14 mouse cellular contexts compared by ENCODE assay signal in genomic region chr3:55213785-55214184, GRCm38 (mm10). TPM values are rescaled to one million over a fixed set of nuclear protein-coding genes. Genes with fewer than 3 reads are reported as not detected.
DNase-seq lines count a peak whose midpoint lies in the region; ATAC-seq and TF ChIP-seq lines count a peak whose summit lies in the region.
"Had no signal": no experiment of that assay in that cellular context is flagged by ENCODE, and none has a peak within 500 bp of the region (broad histone marks: within the 10 kb centered on the region; RNA-seq: fewer than 3 reads in every experiment).

No protein-coding gene starts in this region.

- no peaks in the 10 kb centered on the region for H3K27me3 ChIP-seq in heart, embryonic 13.5 days (replicated peaks)
- no peaks in the 10 kb centered on the region for H3K27me3 ChIP-seq in heart, embryonic 10.5 days (ENCODE audit: insufficient read depth, poor library complexity, severe bottlenecking)
- H3K27me3 ChIP-seq in lung, embryonic 14.5 days (ENCODE audit: insufficient read depth, low read length), result no peaks in the 10 kb centered on the region
- no peaks in the 10 kb centered on the region for H3K27me3 ChIP-seq in limb, embryonic 15.5 days

- no peaks in the 10 kb centered on the region for H3K36me3 ChIP-seq in heart, embryonic 13.5 days
- H3K36me3 ChIP-seq in heart, embryonic 10.5 days, result no peaks in the 10 kb centered on the region
- no peaks in the 10 kb centered on the region for H3K36me3 ChIP-seq in lung, embryonic 14.5 days (ENCODE audit: insufficient read depth)
- H3K36me3 ChIP-seq in limb, embryonic 15.5 days, result no peaks in the 10 kb centered on the region

- 39% methylated on average over 4 of the region's 4 CpGs for WGBS in heart, embryonic 13.5 days
- 51% methylated on average over 4 of the region's 4 CpGs for WGBS in heart, embryonic 10.5 days
- WGBS in lung, embryonic 14.5 days, result 36% methylated on average over 4 of the region's 4 CpGs
- WGBS in limb, embryonic 15.5 days, result 26% methylated on average over 4 of the region's 4 CpGs

- H3K4me1 ChIP-seq in heart, embryonic 13.5 days, result peaks cover 3% of the 10 kb centered on the region; the same call in 1 of the 2 replicates
- no peaks in the 10 kb centered on the region for H3K4me1 ChIP-seq in heart, embryonic 10.5 days
- no peaks in the 10 kb centered on the region for H3K4me1 ChIP-seq in lung, embryonic 14.5 days (ENCODE audit: insufficient read depth)
- H3K4me1 ChIP-seq in limb, embryonic 15.5 days, result peaks cover 12% of the 10 kb centered on the region; the same call in 1 of the 2 replicates

- H3K4me2 ChIP-seq in heart, embryonic 13.5 days, result no peak overlapping the region
- H3K4me2 ChIP-seq in lung, embryonic 14.5 days, result no peak overlapping the region
- H3K4me2 ChIP-seq in limb, embryonic 15.5 days, result no peak overlapping the region

- no peak for DNase-seq in heart, embryonic 10.5 days (ENCODE audit: low spot score)
- peak; percentile 21 for DNase-seq in lung, embryonic 14.5 days
- no peak for DNase-seq in lung, adult 18-20 months
- DNase-seq in embryo, embryonic 9.5 days (ENCODE audit: extremely low spot score), result peak; percentile 4
- no peak for DNase-seq in urinary bladder, adult 2 months (ENCODE audit: low spot score)
- no peak for DNase-seq in spleen, postnatal 14 days (ENCODE audit: low spot score in 2 of 2)
- DNase-seq: adrenal gland, adult 8-10 months; gastrocnemius, postnatal 36 days; kidney, postnatal 25 days; layer of hippocampus, postnatal 36 days; lung, postnatal 10 days had no signal

- TF ChIP-seq CTCF in lung, embryonic 14.5 days (IDR thresholded peaks at IDR 0.05; ENCODE audit: low read depth), result no peak

- H3K27ac ChIP-seq in heart, embryonic 13.5 days (replicated peaks), result 0 out of 2 replicates have a peak overlapping the region, but pooled peaks have one; percentile 6
- no peak overlapping the region for H3K27ac ChIP-seq in heart, embryonic 10.5 days
- H3K27ac ChIP-seq in lung, embryonic 14.5 days (ENCODE audit: low read depth), result no peak overlapping the region
- peak overlapping the region; percentile 61; the same call in 1 of the 2 replicates for H3K27ac ChIP-seq in limb, embryonic 15.5 days

- no peak overlapping the region for H3K4me3 ChIP-seq in heart, embryonic 13.5 days
- no peak overlapping the region for H3K4me3 ChIP-seq in heart, embryonic 10.5 days
- H3K4me3 ChIP-seq in lung, embryonic 14.5 days (ENCODE audit: low read depth, low read length), result no peak overlapping the region
- H3K4me3 ChIP-seq in limb, embryonic 15.5 days, result no peak overlapping the region

- no peak for ATAC-seq in heart, embryonic 13.5 days (ENCODE audit: extremely low read depth, insufficient number of reproducible peaks, low FRiP score, low TSS enrichment)
- ATAC-seq in lung, embryonic 14.5 days (ENCODE audit: insufficient read depth), result peak; percentile 54; the same call in 1 of the 2 replicates
- no peak for ATAC-seq in limb, embryonic 15.5 days (ENCODE audit: insufficient number of reproducible peaks, low FRiP score, low TSS enrichment, low read depth)

- no peak overlapping the region for H3K9ac ChIP-seq in heart, embryonic 13.5 days
- H3K9ac ChIP-seq in lung, embryonic 14.5 days, result no peak overlapping the region
- no peak overlapping the region for H3K9ac ChIP-seq in limb, embryonic 15.5 days

- no peaks in the 10 kb centered on the region for H3K9me3 ChIP-seq in heart, embryonic 13.5 days
- no peaks in the 10 kb centered on the region for H3K9me3 ChIP-seq in heart, embryonic 10.5 days
- no peaks in the 10 kb centered on the region for H3K9me3 ChIP-seq in lung, embryonic 14.5 days (ENCODE audit: low read depth, low read length)
- H3K9me3 ChIP-seq in limb, embryonic 15.5 days, result no peaks in the 10 kb centered on the region

RNA-seq across cellular contexts. Expression of gene Dclk1, which starts 28.4 kb away (rescaled TPM):
- polyA plus RNA-seq in heart, embryonic 13.5 days (2015; fragmentation: Nextera tagmentation; extraction: Ambion mirVana), result 7.6 and 8.2 TPM in 2 replicates
- polyA plus RNA-seq in heart, embryonic 10.5 days (2016; fragmentation: Nextera tagmentation; extraction: Ambion mirVana), result 4.8 and 7.9 TPM in 2 replicates
- 9.1 and 11.3 TPM in 2 replicates for polyA plus RNA-seq in lung, embryonic 14.5 days (2014; fragmentation: Nextera tagmentation; extraction: Ambion mirVana)
- polyA plus RNA-seq in limb, embryonic 15.5 days (2015; fragmentation: Nextera tagmentation; extraction: Ambion mirVana), result 70.1 and 88.5 TPM in 2 replicates
- polyA plus RNA-seq in urinary bladder, adult 2 months (2012; rRNA removed), result 2.6 and 3.8 TPM in 2 replicates
- polyA plus RNA-seq: liver, adult 2 months had no signal

RNA-seq across cellular contexts. Expression of gene Sohlh2, which starts 32.0 kb away (rescaled TPM):
- polyA plus RNA-seq in heart, embryonic 13.5 days (2015; fragmentation: Nextera tagmentation; extraction: Ambion mirVana), result not detected in 2 replicates
- 0.18 TPM in 1 of 2 replicates, not detected in the other for polyA plus RNA-seq in heart, embryonic 10.5 days (2016; fragmentation: Nextera tagmentation; extraction: Ambion mirVana)
- not detected in 2 replicates for polyA plus RNA-seq in lung, embryonic 14.5 days (2014; fragmentation: Nextera tagmentation; extraction: Ambion mirVana)
- polyA plus RNA-seq in limb, embryonic 15.5 days (2015; fragmentation: Nextera tagmentation; extraction: Ambion mirVana), result 0.12 and 0.21 TPM in 2 replicates
- 0.03 TPM in 1 of 2 replicates, not detected in the other for polyA plus RNA-seq in urinary bladder, adult 2 months (2012; rRNA removed)
- polyA plus RNA-seq: liver, adult 2 months had no signal

Comparison
In these comparisons a context has a peak if more than half of its experiments do, and no peak if none do; other contexts are left out.
1. H3K27ac ChIP-seq: peak in heart, embryonic 13.5 days (single experiment) and limb, embryonic 15.5 days (single experiment); none in heart, embryonic 10.5 days (single experiment) and lung, embryonic 14.5 days (single experiment).
2. DNase-seq: peak in lung, embryonic 14.5 days (single experiment) and embryo, embryonic 9.5 days (single experiment); none in heart, embryonic 10.5 days (single experiment), lung, adult 18-20 months (0 of 2), urinary bladder, adult 2 months (single experiment) and spleen, postnatal 14 days (0 of 2).